Mouse (Mus musculus): ENCODE measurements around the gene Gm11444. TPM values are rescaled to one million over a fixed set of nuclear protein-coding genes. Genes with fewer than 3 reads are reported as not detected.

Gm11444 gene
- polyA plus RNA-seq (2015; fragmentation: Nextera tagmentation; extraction: Ambion mirVana) = not detected in 2 replicates

- WGBS = 89% methylated on average over 6 of the region's 6 CpGs
- Histone ChIP-seq H3K4me3 (ENCODE audit: low read length) (no peak within 1 kb of the TSS), H3K9me3 (ENCODE audit: control insufficient read depth, low read length) (no peaks in the 10 kb centered on the region), H3K27me3 (replicated peaks; ENCODE audit: control insufficient read depth, insufficient read depth, low read length) (peaks cover 8% of the 10 kb centered on the region), H3K4me2 (ENCODE audit: low read depth, low read length) (peak within 1 kb of the TSS; percentile 48; the same call in 1 of the 2 replicates), H3K9ac (ENCODE audit: low read depth, low read length) (no peak within 1 kb of the TSS), H3K27ac (ENCODE audit: low read length) (no peak within 1 kb of the TSS), H3K36me3 (ENCODE audit: control insufficient read depth, insufficient read depth, low read length) (no peaks in the 10 kb centered on the region), H3K4me1 (ENCODE audit: control insufficient read depth, insufficient read depth, low read length) (peaks cover 2% of the 10 kb centered on the region; the same call in 1 of the 2 replicates)
- no peak for ATAC-seq
These were observed at the start of gene Gm11444 for GRCm38 (mm10) chr11:85850233-85850632. Gene Gm11444, minus strand, starts transcription at chr11:85850333.

- H3K36me3 ChIP-seq (ENCODE audit: control insufficient read depth, insufficient read depth, low read length) = no peaks in the 10 kb centered on the region
- 47% methylated on average over 11 of the region's 13 CpGs for WGBS
- no peak overlapping the region for H3K27ac ChIP-seq (ENCODE audit: low read length)
- peaks cover 89% of the 10 kb centered on the region for H3K27me3 ChIP-seq (replicated peaks; ENCODE audit: control insufficient read depth, insufficient read depth, low read length)
- H3K9ac ChIP-seq (ENCODE audit: low read depth, low read length) = no peak overlapping the region
- no peak overlapping the region for H3K4me3 ChIP-seq (ENCODE audit: low read length)
- H3K4me1 ChIP-seq (ENCODE audit: control insufficient read depth, insufficient read depth, low read length) = peaks cover 8% of the 10 kb centered on the region
- ATAC-seq = no peak
- no peak overlapping the region for H3K4me2 ChIP-seq (ENCODE audit: low read depth, low read length)
- H3K9me3 ChIP-seq (ENCODE audit: control insufficient read depth, low read length) = no peaks in the 10 kb centered on the region
These were observed 46.3 kb upstream of the Gm11444 start for GRCm38 (mm10) chr11:85896335-85896985.

- peak overlapping the region; percentile 37; the same call in 1 of the 2 replicates for H3K9ac ChIP-seq (ENCODE audit: low read depth, low read length)
- no peaks in the 10 kb centered on the region for H3K9me3 ChIP-seq (ENCODE audit: control insufficient read depth, low read length)
- ATAC-seq = no peak; the same call in 1 of the 2 replicates
- H3K36me3 ChIP-seq (ENCODE audit: control insufficient read depth, insufficient read depth, low read length) = no peaks in the 10 kb centered on the region
- H3K4me3 ChIP-seq (ENCODE audit: low read length) = peak overlapping the region; percentile 31
- WGBS = 3% methylated on average over 43 of the region's 43 CpGs
- H3K4me2 ChIP-seq (ENCODE audit: low read depth, low read length) = peak overlapping the region; percentile 48
- peaks cover 92% of the 10 kb centered on the region for H3K27me3 ChIP-seq (replicated peaks; ENCODE audit: control insufficient read depth, insufficient read depth, low read length)
- no peak overlapping the region for H3K27ac ChIP-seq (ENCODE audit: low read length)
- peaks cover 8% of the 10 kb centered on the region for H3K4me1 ChIP-seq (ENCODE audit: control insufficient read depth, insufficient read depth, low read length)
These were observed 44.8 kb upstream of the Gm11444 start for GRCm38 (mm10) chr11:85894731-85895545.

- H3K9ac ChIP-seq (ENCODE audit: low read depth, low read length) = no peak overlapping the region
- H3K27ac ChIP-seq (ENCODE audit: low read length) = no peak overlapping the region
- WGBS = 12% methylated on average over 3 of the region's 3 CpGs
- H3K27me3 ChIP-seq (replicated peaks; ENCODE audit: control insufficient read depth, insufficient read depth, low read length) = peaks cover 95% of the 10 kb centered on the region
- ATAC-seq = no peak
- no peaks in the 10 kb centered on the region for H3K9me3 ChIP-seq (ENCODE audit: control insufficient read depth, low read length)
- peaks cover 8% of the 10 kb centered on the region for H3K4me1 ChIP-seq (ENCODE audit: control insufficient read depth, insufficient read depth, low read length)
- H3K4me2 ChIP-seq (ENCODE audit: low read depth, low read length) = no peak overlapping the region
- no peaks in the 10 kb centered on the region for H3K36me3 ChIP-seq (ENCODE audit: control insufficient read depth, insufficient read depth, low read length)
- no peak overlapping the region for H3K4me3 ChIP-seq (ENCODE audit: low read length)
These were observed 44.0 kb upstream of the Gm11444 start for GRCm38 (mm10) chr11:85894136-85894530.

GRCm38 (mm10) chr11:85893400-85894135 lies 43.4 kb upstream of the Gm11444 start:
- Histone ChIP-seq H3K27me3 (replicated peaks; ENCODE audit: control insufficient read depth, insufficient read depth, low read length) (peaks cover 97% of the 10 kb centered on the region), H3K9ac (ENCODE audit: low read depth, low read length) (no peak overlapping the region), H3K36me3 (ENCODE audit: control insufficient read depth, insufficient read depth, low read length) (no peaks in the 10 kb centered on the region), H3K9me3 (ENCODE audit: control insufficient read depth, low read length) (no peaks in the 10 kb centered on the region), H3K4me1 (ENCODE audit: control insufficient read depth, insufficient read depth, low read length) (peaks cover 13% of the 10 kb centered on the region), H3K4me3 (ENCODE audit: low read length) (no peak overlapping the region), H3K4me2 (ENCODE audit: low read depth, low read length) (no peak overlapping the region), H3K27ac (ENCODE audit: low read length) (no peak overlapping the region)
- ATAC-seq = no peak
- WGBS = 5% methylated on average over 13 of the region's 13 CpGs

GRCm38 (mm10) chr11:85892771-85893170 lies 42.6 kb upstream of the Gm11444 start:
- Histone ChIP-seq H3K27me3 (replicated peaks; ENCODE audit: control insufficient read depth, insufficient read depth, low read length) (peaks cover 94% of the 10 kb centered on the region), H3K4me3 (ENCODE audit: low read length) (no peak overlapping the region), H3K36me3 (ENCODE audit: control insufficient read depth, insufficient read depth, low read length) (no peaks in the 10 kb centered on the region), H3K9me3 (ENCODE audit: control insufficient read depth, low read length) (no peaks in the 10 kb centered on the region), H3K9ac (ENCODE audit: low read depth, low read length) (no peak overlapping the region), H3K4me1 (ENCODE audit: control insufficient read depth, insufficient read depth, low read length) (peaks cover 18% of the 10 kb centered on the region), H3K4me2 (ENCODE audit: low read depth, low read length) (no peak overlapping the region), H3K27ac (ENCODE audit: low read length) (no peak overlapping the region)
- no peak for ATAC-seq
- 4% methylated on average over 6 of the region's 6 CpGs for WGBS

- Histone ChIP-seq H3K9ac (ENCODE audit: low read depth, low read length) (no peak overlapping the region), H3K4me3 (ENCODE audit: low read length) (no peak overlapping the region), H3K4me1 (ENCODE audit: control insufficient read depth, insufficient read depth, low read length) (peaks cover 18% of the 10 kb centered on the region), H3K9me3 (ENCODE audit: control insufficient read depth, low read length) (no peaks in the 10 kb centered on the region), H3K4me2 (ENCODE audit: low read depth, low read length) (no peak overlapping the region), H3K36me3 (ENCODE audit: control insufficient read depth, insufficient read depth, low read length) (no peaks in the 10 kb centered on the region), H3K27ac (ENCODE audit: low read length) (no peak overlapping the region), H3K27me3 (replicated peaks; ENCODE audit: control insufficient read depth, insufficient read depth, low read length) (peaks cover 86% of the 10 kb centered on the region)
- no peak for ATAC-seq
- WGBS = 11% methylated on average over 2 of the region's 2 CpGs
These were observed 41.5 kb upstream of the Gm11444 start for GRCm38 (mm10) chr11:85891692-85892040.

- Histone ChIP-seq H3K4me1 (ENCODE audit: control insufficient read depth, insufficient read depth, low read length) (peaks cover 18% of the 10 kb centered on the region), H3K27me3 (replicated peaks; ENCODE audit: control insufficient read depth, insufficient read depth, low read length) (peaks cover 86% of the 10 kb centered on the region), H3K9me3 (ENCODE audit: control insufficient read depth, low read length) (no peaks in the 10 kb centered on the region), H3K4me3 (ENCODE audit: low read length) (no peak overlapping the region), H3K4me2 (ENCODE audit: low read depth, low read length) (no peak overlapping the region), H3K27ac (ENCODE audit: low read length) (no peak overlapping the region), H3K9ac (ENCODE audit: low read depth, low read length) (no peak overlapping the region), H3K36me3 (ENCODE audit: control insufficient read depth, insufficient read depth, low read length) (no peaks in the 10 kb centered on the region)
- no peak for ATAC-seq
- WGBS = 5% methylated on average over 13 of the region's 13 CpGs
These were observed 41.0 kb upstream of the Gm11444 start for GRCm38 (mm10) chr11:85891010-85891691.

- ATAC-seq = no peak
- peaks cover 18% of the 10 kb centered on the region for H3K4me1 ChIP-seq (ENCODE audit: control insufficient read depth, insufficient read depth, low read length)
- no peak overlapping the region for H3K4me2 ChIP-seq (ENCODE audit: low read depth, low read length)
- H3K9me3 ChIP-seq (ENCODE audit: control insufficient read depth, low read length) = no peaks in the 10 kb centered on the region
- no peak overlapping the region for H3K4me3 ChIP-seq (ENCODE audit: low read length)
- H3K27me3 ChIP-seq (replicated peaks; ENCODE audit: control insufficient read depth, insufficient read depth, low read length) = peaks cover 86% of the 10 kb centered on the region
- no peak overlapping the region for H3K9ac ChIP-seq (ENCODE audit: low read depth, low read length)
- H3K36me3 ChIP-seq (ENCODE audit: control insufficient read depth, insufficient read depth, low read length) = no peaks in the 10 kb centered on the region
- WGBS = 8% methylated on average over 13 of the region's 13 CpGs
- H3K27ac ChIP-seq (ENCODE audit: low read length) = no peak overlapping the region
These were observed 40.4 kb upstream of the Gm11444 start for GRCm38 (mm10) chr11:85890563-85890845.

Measured in intestine, embryonic 16.5 days (tissue).